Comparison of ENCODE assay signal across 17 mouse cellular contexts in the genomic region with DNA sequence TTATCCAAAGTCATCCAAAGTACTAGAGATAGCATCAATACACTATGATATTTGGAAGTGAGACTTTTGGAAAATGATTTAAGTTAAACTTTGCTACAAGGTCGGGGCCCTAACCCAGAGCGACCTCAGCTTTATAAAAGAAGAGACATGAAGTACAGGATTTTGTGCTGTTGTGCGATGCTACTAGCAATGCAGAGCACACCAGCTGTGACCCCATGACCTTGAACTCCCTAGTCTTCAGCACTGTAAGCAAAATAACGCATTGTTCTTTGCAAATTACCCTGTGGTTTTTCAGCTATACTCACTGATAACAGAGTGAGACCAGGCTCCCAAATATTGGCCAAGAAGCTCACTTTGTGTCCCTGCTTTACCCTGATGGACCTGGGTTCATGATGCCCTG.
DNase-seq lines count a peak whose midpoint lies in the region; ATAC-seq and TF ChIP-seq lines count a peak whose summit lies in the region.
"Had no signal": no experiment of that assay in that cellular context is flagged by ENCODE, and none has a peak within 500 bp of the region (broad histone marks: within the 10 kb centered on the region; RNA-seq: fewer than 3 reads in every experiment).

No protein-coding gene starts in this region.

- H3K9me3 ChIP-seq in kidney, postnatal 0 days (replicated peaks; ENCODE audit: low read length): no peaks in the 10 kb centered on the region
- H3K9me3 ChIP-seq in kidney, embryonic 15.5 days (replicated peaks): no peaks in the 10 kb centered on the region
- H3K9me3 ChIP-seq: embryonic facial prominence, embryonic 12.5 days; forebrain, embryonic 15.5 days had no signal

- no peak for TF ChIP-seq CTCF in heart, adult 2 months (IDR thresholded peaks at IDR 0.05)
- no peak for TF ChIP-seq CTCF in kidney, postnatal 0 days (IDR thresholded peaks at IDR 0.05; ENCODE audit: low read depth)

- H3K4me3 ChIP-seq in heart, adult 2 months: no peak overlapping the region
- H3K4me3 ChIP-seq in kidney, postnatal 0 days (replicated peaks; ENCODE audit: low read depth, low read length): no peak overlapping the region
- H3K4me3 ChIP-seq in kidney, embryonic 15.5 days (replicated peaks): no peak overlapping the region
- H3K4me3 ChIP-seq: embryonic facial prominence, embryonic 12.5 days; forebrain, embryonic 15.5 days; heart, embryonic 12.5 days had no signal

- H3K4me2 ChIP-seq in kidney, postnatal 0 days (ENCODE audit: low read length): no peak overlapping the region
- H3K4me2 ChIP-seq in kidney, embryonic 15.5 days: no peak overlapping the region
- H3K4me2 ChIP-seq: embryonic facial prominence, embryonic 12.5 days; forebrain, embryonic 15.5 days; heart, embryonic 12.5 days had no signal

- no peak overlapping the region for H3K9ac ChIP-seq in heart, adult 2 months (ENCODE audit: low read depth, low read length)
- no peak overlapping the region for H3K9ac ChIP-seq in kidney, postnatal 0 days (ENCODE audit: low read depth, low read length)
- no peak overlapping the region for H3K9ac ChIP-seq in kidney, embryonic 15.5 days
- H3K9ac ChIP-seq: embryonic facial prominence, embryonic 12.5 days; forebrain, embryonic 15.5 days; heart, embryonic 12.5 days had no signal

- DNase-seq in heart, adult 11 months: peak; percentile 65
- DNase-seq in heart, adult 2 months: no peak
- peak; percentile 21 for DNase-seq in kidney, postnatal 0 days (ENCODE audit: low spot score)
- DNase-seq in kidney, postnatal 25 days: peak; percentile 22 to 52
- peak; percentile 48 for DNase-seq in testis, postnatal 14 days (ENCODE audit: low spot score)
- DNase-seq in lung, postnatal 36 days: no peak
- no peak for DNase-seq in layer of hippocampus, postnatal 14 days (ENCODE audit: low spot score in 2 of 2)
- DNase-seq: adrenal gland, postnatal 10 days; cerebellum, adult 11-12 months; cerebellum, adult 9-10 months; cerebellum, postnatal 25 days; gastrocnemius, postnatal 10 days had no signal

- H3K27ac ChIP-seq in heart, adult 2 months: no peak overlapping the region
- H3K27ac ChIP-seq in kidney, postnatal 0 days: no peak overlapping the region
- no peak overlapping the region for H3K27ac ChIP-seq in kidney, embryonic 15.5 days
- H3K27ac ChIP-seq: embryonic facial prominence, embryonic 12.5 days; forebrain, embryonic 15.5 days had no signal

- TF ChIP-seq EP300 in heart, adult 2 months (IDR thresholded peaks at IDR 0.05; ENCODE audit: insufficient read depth, low read depth, low read length): no peak

- H3K27me3 ChIP-seq in heart, adult 2 months (ENCODE audit: control insufficient read depth, insufficient read depth, low read length): no peaks in the 10 kb centered on the region
- no peaks in the 10 kb centered on the region for H3K27me3 ChIP-seq in kidney, postnatal 0 days (ENCODE audit: insufficient read depth, low read length)
- no peaks in the 10 kb centered on the region for H3K27me3 ChIP-seq in kidney, embryonic 15.5 days
- H3K27me3 ChIP-seq: embryonic facial prominence, embryonic 12.5 days; forebrain, embryonic 15.5 days had no signal

- H3K4me1 ChIP-seq in heart, adult 2 months (ENCODE audit: control insufficient read depth, insufficient read depth, low read length): no peaks in the 10 kb centered on the region
- no peaks in the 10 kb centered on the region for H3K4me1 ChIP-seq in kidney, postnatal 0 days (replicated peaks; ENCODE audit: insufficient read depth, low read length)
- H3K4me1 ChIP-seq in kidney, embryonic 15.5 days: 0 out of 2 replicates have a peak, but pooled peaks cover 3% of the 10 kb centered on the region
- H3K4me1 ChIP-seq: embryonic facial prominence, embryonic 12.5 days; forebrain, embryonic 15.5 days had no signal

- intact Hi-C loops in heart, adult 2 months (cut with DNase I): no loop called here

- no peaks in the 10 kb centered on the region for H3K79me2 ChIP-seq in heart, adult 2 months (replicated peaks; ENCODE audit: control insufficient read depth, insufficient read depth, low read length)

- WGBS in heart, adult 2 months: 74% methylated on average over 4 of the region's 4 CpGs
- WGBS in kidney, postnatal 0 days: 69% methylated on average over 4 of the region's 4 CpGs
- WGBS in kidney, embryonic 15.5 days: 61% methylated on average over 4 of the region's 4 CpGs

- TF ChIP-seq POLR2A in heart, adult 2 months (IDR thresholded peaks at IDR 0.05; ENCODE audit: insufficient read depth, low read depth, low read length): no peak

- no peak for ATAC-seq in kidney, postnatal 0 days (replicated peaks; ENCODE audit: low FRiP score, low read depth)
- no peak for ATAC-seq in kidney, embryonic 15.5 days (replicated peaks; ENCODE audit: low FRiP score)
- ATAC-seq: forebrain, embryonic 15.5 days; hindbrain, embryonic 16.5 days had no signal

- H3K36me3 ChIP-seq in heart, adult 2 months (ENCODE audit: control insufficient read depth, insufficient read depth, low read length): no peaks in the 10 kb centered on the region
- H3K36me3 ChIP-seq in kidney, postnatal 0 days (ENCODE audit: insufficient read depth, low read length): no peaks in the 10 kb centered on the region
- no peaks in the 10 kb centered on the region for H3K36me3 ChIP-seq in kidney, embryonic 15.5 days
- H3K36me3 ChIP-seq: embryonic facial prominence, embryonic 12.5 days; forebrain, embryonic 15.5 days; heart, embryonic 12.5 days had no signal

Comparison
In these comparisons a context has a peak if more than half of its experiments do, and no peak if none do; other contexts are left out.
1. DNase-seq: peak in heart, adult 11 months (single experiment), kidney, postnatal 0 days (single experiment), kidney, postnatal 25 days (2 of 2) and testis, postnatal 14 days (single experiment); none in heart, adult 2 months (0 of 2), lung, postnatal 36 days (single experiment) and layer of hippocampus, postnatal 14 days (0 of 2).